ENCODE assay signal across 9 mouse cellular contexts in genomic region chr1:25227880-25228279, GRCm38 (mm10).
DNase-seq lines count a peak whose midpoint lies in the region; ATAC-seq and TF ChIP-seq lines count a peak whose summit lies in the region.
"Had no signal": no experiment of that assay in that cellular context is flagged by ENCODE, and none has a peak within 500 bp of the region (broad histone marks: within the 10 kb centered on the region; RNA-seq: fewer than 3 reads in every experiment).

No protein-coding gene starts in this region.

- no peaks in the 10 kb centered on the region for H3K27me3 ChIP-seq in heart, embryonic 12.5 days (replicated peaks)
- no peaks in the 10 kb centered on the region for H3K27me3 ChIP-seq in hindbrain, embryonic 10.5 days (ENCODE audit: insufficient read depth, poor library complexity, severe bottlenecking)
- no peaks in the 10 kb centered on the region for H3K27me3 ChIP-seq in midbrain, embryonic 14.5 days (ENCODE audit: control insufficient read depth, insufficient read depth, low read length)
- H3K27me3 ChIP-seq in kidney, adult 2 months (replicated peaks; ENCODE audit: control insufficient read depth, insufficient read depth, low read length), result no peaks in the 10 kb centered on the region

- no peak overlapping the region for H3K9ac ChIP-seq in heart, embryonic 12.5 days
- peak overlapping the region; percentile 86 for H3K9ac ChIP-seq in midbrain, embryonic 14.5 days (replicated peaks; ENCODE audit: low read length)

- H3K4me3 ChIP-seq in heart, embryonic 12.5 days, result peak overlapping the region; percentile 14; the same call in 1 of the 2 replicates
- H3K4me3 ChIP-seq in hindbrain, embryonic 10.5 days, result peak overlapping the region; percentile 49
- H3K4me3 ChIP-seq in midbrain, embryonic 14.5 days (replicated peaks; ENCODE audit: low read depth, low read length), result peak overlapping the region; percentile 55
- H3K4me3 ChIP-seq in kidney, adult 2 months (ENCODE audit: insufficient read depth, low read depth, low read length), result no peak overlapping the region

- DNase-seq in heart, postnatal 36 days, result no peak
- peak; percentile 63 for DNase-seq in brain, embryonic 14.5 days (ENCODE audit: low read depth)
- DNase-seq in hindbrain, embryonic 10.5 days (ENCODE audit: low spot score), result no peak
- DNase-seq in midbrain, embryonic 14.5 days, result peak; percentile 67
- no peak for DNase-seq in ovary, postnatal 14 days (ENCODE audit: low spot score)
- no peak for DNase-seq in kidney, adult 2 months
- DNase-seq in spleen, postnatal 10 days (ENCODE audit: low spot score in 2 of 2), result no peak
- DNase-seq: spleen, adult 18-20 months had no signal

- no peak for TF ChIP-seq CTCF in brain, embryonic 14.5 days (IDR thresholded peaks at IDR 0.05; ENCODE audit: borderline replicate concordance, extremely low read depth, insufficient read depth, insufficient read length)
- no peak for TF ChIP-seq CTCF in kidney, adult 2 months (conservative IDR thresholded peaks at IDR 0.05; ENCODE audit: insufficient read depth, insufficient read length, low read depth, low read length)

- intact Hi-C loops in heart, postnatal 36 days (cut with DNase I), result no loop called here

- no peaks in the 10 kb centered on the region for H3K9me3 ChIP-seq in heart, embryonic 12.5 days (replicated peaks)
- no peaks in the 10 kb centered on the region for H3K9me3 ChIP-seq in hindbrain, embryonic 10.5 days
- H3K9me3 ChIP-seq in midbrain, embryonic 14.5 days (ENCODE audit: control insufficient read depth, low read length), result no peaks in the 10 kb centered on the region

- peaks cover 3% of the 10 kb centered on the region; the same call in 1 of the 2 replicates for H3K4me1 ChIP-seq in heart, embryonic 12.5 days (replicated peaks)
- H3K4me1 ChIP-seq in hindbrain, embryonic 10.5 days (replicated peaks), result peaks cover 4% of the 10 kb centered on the region; the same call in 1 of the 2 replicates
- H3K4me1 ChIP-seq in midbrain, embryonic 14.5 days (ENCODE audit: control insufficient read depth, insufficient read depth, low read length), result peaks cover 14% of the 10 kb centered on the region
- H3K4me1 ChIP-seq in kidney, adult 2 months (ENCODE audit: control insufficient read depth, insufficient read depth, low read length), result no peaks in the 10 kb centered on the region

- TF ChIP-seq POLR2A in brain, embryonic 14.5 days (IDR thresholded peaks at IDR 0.05; ENCODE audit: borderline replicate concordance, extremely low read depth, insufficient read depth, insufficient read length, poor library complexity, severe bottlenecking), result no peak
- no peak for TF ChIP-seq POLR2A in kidney, adult 2 months (IDR thresholded peaks at IDR 0.05; ENCODE audit: low read depth, low read length)

- H3K27ac ChIP-seq in heart, embryonic 12.5 days (ENCODE audit: poor library complexity, severe bottlenecking), result no peak overlapping the region
- peak overlapping the region; percentile 62; the same call in 1 of the 2 replicates for H3K27ac ChIP-seq in hindbrain, embryonic 10.5 days
- peak overlapping the region; percentile 96 for H3K27ac ChIP-seq in midbrain, embryonic 14.5 days (replicated peaks; ENCODE audit: low read depth, low read length)
- H3K27ac ChIP-seq in kidney, adult 2 months (ENCODE audit: insufficient read depth, low read depth, low read length), result no peak overlapping the region

- H3K4me2 ChIP-seq in heart, embryonic 12.5 days, result peak overlapping the region; percentile 60
- peak overlapping the region; percentile 62 for H3K4me2 ChIP-seq in midbrain, embryonic 14.5 days (ENCODE audit: low read length)

- ATAC-seq in heart, embryonic 12.5 days (ENCODE audit: insufficient number of reproducible peaks, low FRiP score), result no peak
- no peak for ATAC-seq in midbrain, embryonic 14.5 days (ENCODE audit: low FRiP score, low TSS enrichment)

- H3K36me3 ChIP-seq in heart, embryonic 12.5 days, result no peaks in the 10 kb centered on the region
- H3K36me3 ChIP-seq in hindbrain, embryonic 10.5 days, result no peaks in the 10 kb centered on the region
- H3K36me3 ChIP-seq in midbrain, embryonic 14.5 days (ENCODE audit: control insufficient read depth, insufficient read depth, low read length), result no peaks in the 10 kb centered on the region
- H3K36me3 ChIP-seq in kidney, adult 2 months (ENCODE audit: control insufficient read depth, insufficient read depth, low read length), result no peaks in the 10 kb centered on the region

- WGBS in heart, embryonic 12.5 days, result 40% methylated on average over 3 of the region's 3 CpGs
- WGBS in hindbrain, embryonic 10.5 days, result 44% methylated on average over 3 of the region's 3 CpGs
- WGBS in midbrain, embryonic 14.5 days, result 38% methylated on average over 3 of the region's 3 CpGs
- WGBS in kidney, adult 2 months, result 52% methylated on average over 3 of the region's 3 CpGs

Comparison
In these comparisons a context has a peak if more than half of its experiments do, and no peak if none do; other contexts are left out.
1. H3K27ac ChIP-seq: peak in hindbrain, embryonic 10.5 days (single experiment) and midbrain, embryonic 14.5 days (single experiment); none in heart, embryonic 12.5 days (single experiment) and kidney, adult 2 months (single experiment).
2. DNase-seq: peak in brain, embryonic 14.5 days (single experiment) and midbrain, embryonic 14.5 days (single experiment); none in heart, postnatal 36 days (0 of 2), hindbrain, embryonic 10.5 days (single experiment), ovary, postnatal 14 days (single experiment), kidney, adult 2 months (single experiment) and spleen, postnatal 10 days (0 of 2).